Mouse (Mus musculus): Measurements from ENCODE around the gene Aqp9. TPM values are rescaled to one million over a fixed set of nuclear protein-coding genes. Genes with fewer than 3 reads are reported as not detected.
"Not testable (repeated sequence)": the region's sequence is repeated elsewhere in the genome, so short reads cannot be mapped to it uniquely, and the experiment has no call there.

The Aqp9 gene
- polyA plus RNA-seq, 1 experiment from 2014 or later: 0.58 TPM

DNA sequence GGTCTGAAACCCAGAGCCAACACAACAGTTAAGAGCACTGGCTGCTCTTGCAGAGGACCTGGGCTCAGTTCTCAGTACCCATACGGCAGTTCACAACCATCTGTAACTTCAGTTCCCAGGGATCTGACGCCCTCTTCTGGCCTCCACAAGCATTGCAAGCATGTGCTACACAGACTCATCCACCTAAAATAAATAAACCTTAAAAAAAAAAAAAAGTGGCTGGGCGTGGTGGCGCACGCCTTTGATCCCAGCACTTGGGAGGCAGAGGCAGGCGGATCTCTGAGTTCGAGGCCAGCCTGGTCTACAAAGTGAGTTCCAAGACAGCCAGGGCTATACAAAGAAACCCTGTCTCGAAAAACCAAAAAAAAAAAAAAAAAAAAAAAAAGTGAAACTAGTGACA lies 45.4 kb downstream of the Aqp9 start:
- H3K9ac ChIP-seq (replicated peaks); H3K36me3 ChIP-seq; H3K4me2 ChIP-seq (replicated peaks); H3K9me3 ChIP-seq; H3K27ac ChIP-seq; ATAC-seq; H3K4me1 ChIP-seq (replicated peaks); H3K4me3 ChIP-seq (replicated peaks); H3K27me3 ChIP-seq: not testable (repeated sequence)
- 90% methylated on average over 7 of the region's 8 CpGs for WGBS

GRCm38 (mm10) chr9:71120924-71121323 lies 47.6 kb downstream of the Aqp9 start:
- Histone ChIP-seq H3K9me3 (no peaks in the 10 kb centered on the region), H3K36me3 (no peaks in the 10 kb centered on the region), H3K4me1 (replicated peaks) (no peaks in the 10 kb centered on the region), H3K4me2 (replicated peaks) (no peak overlapping the region), H3K27me3 (no peaks in the 10 kb centered on the region), H3K9ac (replicated peaks) (no peak overlapping the region), H3K27ac (no peak overlapping the region), H3K4me3 (replicated peaks) (no peak overlapping the region)
- ATAC-seq: no peak
- 89% methylated on average over 9 of the region's 9 CpGs for WGBS

GRCm38 (mm10) chr9:71113166-71113565 lies 55.3 kb downstream of the Aqp9 start:
- Histone ChIP-seq H3K27ac (no peak overlapping the region), H3K9me3 (no peaks in the 10 kb centered on the region), H3K4me1 (replicated peaks) (no peaks in the 10 kb centered on the region), H3K4me2 (replicated peaks) (no peak overlapping the region), H3K9ac (replicated peaks) (no peak overlapping the region), H3K27me3 (no peaks in the 10 kb centered on the region), H3K36me3 (no peaks in the 10 kb centered on the region), H3K4me3 (replicated peaks) (no peak overlapping the region)
- ATAC-seq: no peak
- 84% methylated on average over 6 of the region's 6 CpGs for WGBS

DNA sequence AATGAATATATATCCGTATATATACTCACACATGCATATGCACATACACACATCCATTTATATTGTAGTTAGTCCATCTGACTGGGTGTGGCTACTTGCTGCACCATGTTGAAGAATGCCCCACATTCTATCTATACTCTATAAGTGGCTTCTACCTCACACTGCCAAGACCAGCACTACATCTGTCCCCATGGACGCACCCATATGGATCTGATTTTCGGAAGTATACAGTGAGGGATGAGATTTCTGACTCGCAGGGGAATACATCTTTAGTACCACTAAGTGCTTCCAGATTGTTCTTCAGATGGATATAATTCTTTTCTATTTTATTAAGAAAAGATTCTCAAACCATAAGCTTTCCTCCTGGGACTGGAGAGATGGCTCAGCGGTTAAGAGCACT lies 65.0 kb downstream of the Aqp9 start:
- Histone ChIP-seq H3K36me3 (no peaks in the 10 kb centered on the region), H3K4me3 (replicated peaks) (no peak overlapping the region), H3K27me3 (no peaks in the 10 kb centered on the region), H3K9me3 (no peaks in the 10 kb centered on the region), H3K27ac (no peak overlapping the region), H3K4me2 (replicated peaks) (no peak overlapping the region), H3K4me1 (replicated peaks) (no peaks in the 10 kb centered on the region), H3K9ac (replicated peaks) (no peak overlapping the region)
- ATAC-seq: no peak
- 93% methylated on average over 5 of the region's 5 CpGs for WGBS

DNA sequence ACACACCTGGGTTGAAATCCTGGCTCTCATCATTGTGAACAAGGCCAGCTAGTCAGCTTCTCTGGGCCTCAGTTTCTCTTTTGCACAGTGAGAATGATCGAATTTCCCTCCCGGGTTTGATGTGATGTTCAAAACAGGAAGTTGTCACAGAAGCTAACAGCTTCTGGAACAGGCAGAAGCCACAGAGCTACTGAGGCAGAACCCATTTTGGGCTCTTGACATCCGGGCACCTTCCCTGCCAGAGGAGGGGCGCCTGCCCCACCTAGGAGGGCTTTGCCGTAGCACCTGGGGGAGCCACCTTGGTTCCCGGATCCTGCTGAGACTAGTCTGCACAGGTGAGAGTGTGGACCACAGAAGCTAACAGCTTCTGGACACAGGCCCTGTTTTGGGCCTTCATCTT lies 74.4 kb downstream of the Aqp9 start:
- H3K4me3 ChIP-seq (replicated peaks): no peak overlapping the region
- H3K4me1 ChIP-seq (replicated peaks): no peaks in the 10 kb centered on the region
- H3K36me3 ChIP-seq: no peaks in the 10 kb centered on the region
- H3K9me3 ChIP-seq: no peaks in the 10 kb centered on the region
- no peak for ATAC-seq
- no peak overlapping the region for H3K9ac ChIP-seq (replicated peaks)
- 91% methylated on average over 6 of the region's 6 CpGs for WGBS
- no peaks in the 10 kb centered on the region for H3K27me3 ChIP-seq
- H3K27ac ChIP-seq: no peak overlapping the region
- no peak overlapping the region for H3K4me2 ChIP-seq (replicated peaks)

DNA sequence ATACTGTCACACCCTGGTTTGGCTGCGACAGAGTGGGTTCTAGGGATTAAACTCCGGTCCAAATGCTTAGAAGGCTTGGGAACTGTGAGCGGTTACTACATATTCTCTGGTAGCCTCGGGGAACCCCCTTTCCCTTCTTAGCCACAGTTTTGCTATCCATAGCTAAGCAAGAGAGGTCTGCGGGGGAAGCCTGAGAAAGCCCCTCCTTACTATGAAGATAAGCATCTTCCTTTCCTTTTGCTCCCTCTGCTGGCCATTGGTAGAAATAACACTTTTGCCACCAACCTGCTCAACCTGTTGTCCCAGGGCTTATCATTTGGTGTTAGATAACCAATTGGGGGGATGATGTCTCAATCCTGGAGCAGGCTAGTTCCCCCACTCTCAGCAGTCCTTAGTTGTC lies 76.4 kb downstream of the Aqp9 start:
- Histone ChIP-seq H3K27me3 (no peaks in the 10 kb centered on the region), H3K27ac (no peak overlapping the region), H3K9me3 (no peaks in the 10 kb centered on the region), H3K4me3 (replicated peaks) (no peak overlapping the region), H3K4me2 (replicated peaks) (no peak overlapping the region), H3K9ac (replicated peaks) (no peak overlapping the region), H3K36me3 (no peaks in the 10 kb centered on the region), H3K4me1 (replicated peaks) (no peaks in the 10 kb centered on the region)
- 66% methylated on average over 5 of the region's 5 CpGs for WGBS
- ATAC-seq: no peak

- no peaks in the 10 kb centered on the region for H3K4me1 ChIP-seq (replicated peaks)
- no peak overlapping the region for H3K9ac ChIP-seq (replicated peaks)
- H3K4me3 ChIP-seq (replicated peaks): no peak overlapping the region
- no peak overlapping the region for H3K27ac ChIP-seq
- H3K9me3 ChIP-seq: no peaks in the 10 kb centered on the region
- whole genome bisulfite sequencing: 66% methylated on average over 7 of the region's 7 CpGs
- H3K36me3 ChIP-seq: no peaks in the 10 kb centered on the region
- H3K27me3 ChIP-seq: no peaks in the 10 kb centered on the region
- no peak for ATAC-seq
- no peak overlapping the region for H3K4me2 ChIP-seq (replicated peaks)
Measured at GRCm38 (mm10) chr9:71079201-71079600, 89.3 kb downstream of the Aqp9 start.

GRCm38 (mm10) chr9:71077251-71077825 lies 91.1 kb downstream of the Aqp9 start:
- H3K4me2 ChIP-seq (replicated peaks): no peak overlapping the region
- no peak for ATAC-seq
- H3K27ac ChIP-seq: no peak overlapping the region
- no peaks in the 10 kb centered on the region for H3K4me1 ChIP-seq (replicated peaks)
- no peak overlapping the region for H3K4me3 ChIP-seq (replicated peaks)
- H3K27me3 ChIP-seq: no peaks in the 10 kb centered on the region
- H3K9ac ChIP-seq (replicated peaks): no peak overlapping the region
- no peaks in the 10 kb centered on the region for H3K9me3 ChIP-seq
- no peaks in the 10 kb centered on the region for H3K36me3 ChIP-seq
- WGBS: 92% methylated on average over 5 of the region's 5 CpGs

GRCm38 (mm10) chr9:71076201-71076648 lies 92.3 kb downstream of the Aqp9 start:
- no peak for ATAC-seq
- Histone ChIP-seq H3K27ac (no peak overlapping the region), H3K4me3 (replicated peaks) (no peak overlapping the region), H3K27me3 (no peaks in the 10 kb centered on the region), H3K4me1 (replicated peaks) (no peaks in the 10 kb centered on the region), H3K9me3 (no peaks in the 10 kb centered on the region), H3K4me2 (replicated peaks) (no peak overlapping the region), H3K9ac (replicated peaks) (no peak overlapping the region), H3K36me3 (no peaks in the 10 kb centered on the region)
- 89% methylated on average over 12 of the region's 12 CpGs for WGBS

GRCm38 (mm10) chr9:71073831-71074230 lies 94.7 kb downstream of the Aqp9 start:
- WGBS: 64% methylated on average over 4 of the region's 4 CpGs
- Histone ChIP-seq H3K27me3 (no peaks in the 10 kb centered on the region), H3K4me1 (replicated peaks) (peaks cover 2% of the 10 kb centered on the region; the same call in 1 of the 2 replicates), H3K4me2 (replicated peaks) (no peak overlapping the region), H3K4me3 (replicated peaks) (no peak overlapping the region), H3K9me3 (no peaks in the 10 kb centered on the region), H3K27ac (no peak overlapping the region), H3K9ac (replicated peaks) (no peak overlapping the region), H3K36me3 (no peaks in the 10 kb centered on the region)
- ATAC-seq: no peak

- Histone ChIP-seq H3K27me3 (no peaks in the 10 kb centered on the region), H3K9ac (replicated peaks) (no peak overlapping the region), H3K4me3 (replicated peaks) (no peak overlapping the region), H3K9me3 (no peaks in the 10 kb centered on the region), H3K4me2 (replicated peaks) (no peak overlapping the region), H3K36me3 (no peaks in the 10 kb centered on the region), H3K27ac (no peak overlapping the region), H3K4me1 (replicated peaks) (peaks cover 4% of the 10 kb centered on the region; the same call in 1 of the 2 replicates)
- WGBS: 45% methylated on average over 4 of the region's 4 CpGs
- no peak for ATAC-seq
Measured at GRCm38 (mm10) chr9:71073076-71073475, 95.4 kb downstream of the Aqp9 start.

GRCm38 (mm10) chr9:71072502-71072901 lies 96.0 kb downstream of the Aqp9 start:
- H3K9ac ChIP-seq (replicated peaks): no peak overlapping the region
- H3K4me1 ChIP-seq (replicated peaks): peaks cover 4% of the 10 kb centered on the region; the same call in 1 of the 2 replicates
- no peak for ATAC-seq
- H3K4me2 ChIP-seq (replicated peaks): no peak overlapping the region
- 78% methylated on average over 7 of the region's 7 CpGs for WGBS
- no peaks in the 10 kb centered on the region for H3K36me3 ChIP-seq
- H3K27me3 ChIP-seq: no peaks in the 10 kb centered on the region
- H3K27ac ChIP-seq: no peak overlapping the region
- no peak overlapping the region for H3K4me3 ChIP-seq (replicated peaks)
- no peaks in the 10 kb centered on the region for H3K9me3 ChIP-seq

Data from midbrain, embryonic 13.5 days (tissue).